Mouse (Mus musculus) lung, postnatal 0 days (tissue): ENCODE data around the gene Cdk17. TPM values are rescaled to one million over a fixed set of nuclear protein-coding genes. Genes with fewer than 3 reads are reported as not detected.

Experiments used
- ATAC-seq: fragments of 200-750 bp; cut with Nextera tagmentation; 2 replicates; pipeline ENCODE4 v1.8.0; 2017; ENCODE audit warnings: moderate library complexity
- DNase-seq: peaks from one replicate; pipeline ENCODE4 v3.0.0-alpha.2; 2016; ENCODE audit warnings: low spot score
- H3K27ac ChIP-seq: fragments of 300-500 bp; sonication (generic); 2 replicates; pipeline ENCODE4 v1.5.1; 2014; ENCODE audit warnings: antibody characterized with exemption, mild to moderate bottlenecking, low read length, mixed read lengths
- H3K27me3 ChIP-seq: fragments of 300-500 bp; sonication (generic); replicated peaks from 2 replicates; pipeline ENCODE4 v1.6.1; 2014; ENCODE audit warnings: low read length, mixed read lengths; ENCODE audit not compliant: insufficient read depth
- H3K36me3 ChIP-seq: fragments of 300-500 bp; sonication (generic); 2 replicates; pipeline ENCODE4 v1.6.1; 2014; ENCODE audit warnings: low read length, mixed read lengths; ENCODE audit not compliant: insufficient read depth
- H3K4me1 ChIP-seq: fragments of 300-500 bp; sonication (generic); 2 replicates; pipeline ENCODE4 v1.6.1; 2014; ENCODE audit warnings: antibody characterized with exemption, low read depth, low read length, mixed read lengths; ENCODE audit not compliant: insufficient read depth
- H3K4me2 ChIP-seq: fragments of 300-500 bp; sonication (generic); replicated peaks from 2 replicates; pipeline ENCODE4 v1.6.1; 2014; ENCODE audit warnings: low read depth, mild to moderate bottlenecking, low read length, moderate library complexity, mixed read lengths
- H3K4me3 ChIP-seq: fragments of 300-500 bp; sonication (generic); 2 replicates; pipeline ENCODE4 v1.5.1; 2014; ENCODE audit warnings: low read depth, low read length
- H3K9ac ChIP-seq: fragments of 300-500 bp; sonication (generic); replicated peaks from 2 replicates; pipeline ENCODE4 v1.6.1; 2014; ENCODE audit warnings: low read depth, mild to moderate bottlenecking
- H3K9me3 ChIP-seq: fragments of 300-500 bp; sonication (generic); 2 replicates; pipeline ENCODE4 v1.6.1; 2016; ENCODE audit warnings: low read length, mixed read lengths
- CTCF ChIP-seq: IDR thresholded peaks from 2 replicates; pipeline ENCODE4 v1.5.1; 2016; ENCODE audit warnings: antibody characterized with exemption, mild to moderate bottlenecking
- EP300 ChIP-seq: IDR thresholded peaks from 2 replicates; pipeline ENCODE4 v1.6.1; 2016; ENCODE audit warnings: antibody characterized with exemption, mild to moderate bottlenecking, control low read depth
- WGBS: fragments of 180-500 bp; shearing (Covaris S2); extraction: QIAGEN DNeasy Blood & Tissue Kit; methylation state at CpG from one replicate; pipeline ENCODE4 v1.1.7; 2014; 5-methylcytosine and 5-hydroxymethylcytosine counted together
- polyA plus RNA-seq: library from polyadenylated mRNA; unstranded; fragments of >200 nt; fragmentation: Nextera tagmentation; extraction: Ambion mirVana; gene quantifications from 2 replicates; pipeline ENCODE4 v1.2.1, GENCODE M21; 2015

Gene Cdk17
- polyA plus RNA-seq, 1 experiment from 2014 or later = 12.6 TPM

GRCm38 (mm10) chr10:93171182-93171855 is 10.6 kb downstream of the Cdk17 start:
- Histone ChIP-seq H3K4me2 (no peak overlapping the region), H3K9ac (no peak overlapping the region), H3K27ac (no peak overlapping the region), H3K4me1 (peaks cover 4% of the 10 kb centered on the region; the same call in 1 of the 2 replicates), H3K9me3 (no peaks in the 10 kb centered on the region), H3K4me3 (no peak overlapping the region), H3K36me3 (no peaks in the 10 kb centered on the region), H3K27me3 (no peaks in the 10 kb centered on the region)
- DNase-seq (peak; percentile 32), ATAC-seq (0 out of 2 replicates have a peak, but pooled peaks have one; percentile 30)
- WGBS = 74% methylated on average over 6 of the region's 6 CpGs
- TF ChIP-seq CTCF (peak; percentile 12; the same call in 1 of the 2 replicates), EP300 (no peak)

DNA sequence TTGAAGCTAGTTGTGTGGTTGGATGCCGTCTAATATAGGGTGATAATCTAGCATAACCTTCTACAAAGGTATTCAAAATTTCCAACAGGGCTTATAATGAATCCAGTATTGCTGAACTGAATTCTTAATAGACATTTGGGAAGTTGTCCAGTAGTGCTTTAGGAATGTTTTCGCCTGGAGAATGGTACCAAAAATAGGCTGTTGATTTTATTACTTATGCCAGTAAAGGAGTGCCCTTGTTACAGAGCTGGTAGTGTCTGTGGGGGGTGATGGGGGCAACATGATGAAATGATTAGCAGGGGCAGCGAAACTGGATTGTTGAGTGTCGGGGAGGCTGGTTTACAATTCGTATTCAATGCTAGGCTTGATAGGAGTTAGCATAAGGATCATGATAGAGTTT is 16.8 kb downstream of the Cdk17 start:
- no peak for ATAC-seq
- no peaks in the 10 kb centered on the region for H3K9me3 ChIP-seq
- 49% methylated on average over 5 of the region's 5 CpGs for WGBS
- H3K36me3 ChIP-seq = no peaks in the 10 kb centered on the region
- H3K4me2 ChIP-seq = no peak overlapping the region
- no peaks in the 10 kb centered on the region for H3K4me1 ChIP-seq
- DNase-seq = no peak
- H3K27me3 ChIP-seq = no peaks in the 10 kb centered on the region
- H3K4me3 ChIP-seq = no peak overlapping the region
- no peak for TF ChIP-seq CTCF
- TF ChIP-seq EP300 = no peak
- H3K27ac ChIP-seq = peak overlapping the region; percentile 28
- no peak overlapping the region for H3K9ac ChIP-seq

DNA sequence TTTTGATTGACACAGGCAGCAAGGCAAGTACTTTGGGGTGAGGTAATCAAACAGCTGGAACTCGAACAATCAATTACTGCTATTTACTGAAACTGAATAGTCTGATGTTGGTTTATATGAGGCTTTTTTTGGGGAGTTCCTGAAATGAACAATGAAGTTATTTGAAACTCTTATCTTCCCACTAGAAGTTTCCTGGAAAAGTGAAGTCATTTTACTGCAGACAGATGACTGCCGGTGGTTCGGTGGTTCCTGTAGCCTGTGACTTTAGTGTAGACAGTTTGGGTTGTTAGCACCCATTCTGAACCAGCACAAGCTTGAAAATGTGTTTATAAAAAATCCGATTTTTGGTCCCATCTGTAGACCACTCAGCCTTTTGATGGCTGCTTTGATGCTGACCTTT is 17.2 kb downstream of the Cdk17 start:
- Histone ChIP-seq H3K4me3 (no peak overlapping the region), H3K36me3 (no peaks in the 10 kb centered on the region), H3K27ac (peak overlapping the region; percentile 28; the same call in 1 of the 2 replicates), H3K9me3 (no peaks in the 10 kb centered on the region), H3K4me1 (no peaks in the 10 kb centered on the region), H3K27me3 (no peaks in the 10 kb centered on the region), H3K9ac (no peak overlapping the region), H3K4me2 (no peak overlapping the region)
- DNase-seq = peak; percentile 21
- TF ChIP-seq EP300 (peak; percentile 42), CTCF (no peak)
- no peak for ATAC-seq
- 40% methylated on average over 4 of the region's 4 CpGs for WGBS

DNA sequence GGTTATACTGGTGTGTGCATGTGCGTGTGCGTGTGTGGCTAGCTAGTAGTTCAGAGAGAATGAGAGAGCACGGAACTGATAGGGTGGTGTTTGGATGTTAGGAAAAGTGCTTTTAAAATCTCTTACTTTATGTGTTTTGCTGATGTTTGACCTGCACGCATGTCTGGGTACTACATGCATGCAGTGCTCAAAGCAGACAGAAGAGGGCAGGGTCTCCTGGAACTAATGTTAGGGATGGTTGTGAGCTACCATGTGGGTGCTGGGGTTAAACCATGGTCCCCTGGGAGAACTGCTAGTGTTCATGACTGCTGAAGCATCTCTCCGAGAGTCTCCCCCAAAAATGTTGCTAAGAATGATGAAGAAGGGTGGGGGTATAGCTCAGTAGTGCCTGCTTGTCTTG is 18.0 kb downstream of the Cdk17 start:
- 97% methylated on average over 5 of the region's 5 CpGs for WGBS
- DNase-seq = no peak
- H3K36me3 ChIP-seq = no peaks in the 10 kb centered on the region
- no peaks in the 10 kb centered on the region for H3K9me3 ChIP-seq
- H3K27me3 ChIP-seq = no peaks in the 10 kb centered on the region
- H3K4me1 ChIP-seq = no peaks in the 10 kb centered on the region
- H3K27ac ChIP-seq = no peak overlapping the region
- no peak for ATAC-seq
- H3K4me2 ChIP-seq = no peak overlapping the region
- H3K9ac ChIP-seq = no peak overlapping the region
- TF ChIP-seq EP300 (no peak), CTCF (peak; percentile 11; the same call in 1 of the 2 replicates)
- no peak overlapping the region for H3K4me3 ChIP-seq

- no peak for ATAC-seq
- H3K9me3 ChIP-seq = no peaks in the 10 kb centered on the region
- no peak for DNase-seq
- TF ChIP-seq EP300 (no peak), CTCF (no peak)
- H3K4me2 ChIP-seq = no peak overlapping the region
- H3K27me3 ChIP-seq = no peaks in the 10 kb centered on the region
- H3K4me3 ChIP-seq = no peak overlapping the region
- no peaks in the 10 kb centered on the region for H3K36me3 ChIP-seq
- H3K9ac ChIP-seq = no peak overlapping the region
- no peak overlapping the region for H3K27ac ChIP-seq
- 74% methylated on average over 11 of the region's 11 CpGs for WGBS
- H3K4me1 ChIP-seq = no peaks in the 10 kb centered on the region
Measured at GRCm38 (mm10) chr10:93179669-93180460, 19.2 kb downstream of the Cdk17 start.

DNA sequence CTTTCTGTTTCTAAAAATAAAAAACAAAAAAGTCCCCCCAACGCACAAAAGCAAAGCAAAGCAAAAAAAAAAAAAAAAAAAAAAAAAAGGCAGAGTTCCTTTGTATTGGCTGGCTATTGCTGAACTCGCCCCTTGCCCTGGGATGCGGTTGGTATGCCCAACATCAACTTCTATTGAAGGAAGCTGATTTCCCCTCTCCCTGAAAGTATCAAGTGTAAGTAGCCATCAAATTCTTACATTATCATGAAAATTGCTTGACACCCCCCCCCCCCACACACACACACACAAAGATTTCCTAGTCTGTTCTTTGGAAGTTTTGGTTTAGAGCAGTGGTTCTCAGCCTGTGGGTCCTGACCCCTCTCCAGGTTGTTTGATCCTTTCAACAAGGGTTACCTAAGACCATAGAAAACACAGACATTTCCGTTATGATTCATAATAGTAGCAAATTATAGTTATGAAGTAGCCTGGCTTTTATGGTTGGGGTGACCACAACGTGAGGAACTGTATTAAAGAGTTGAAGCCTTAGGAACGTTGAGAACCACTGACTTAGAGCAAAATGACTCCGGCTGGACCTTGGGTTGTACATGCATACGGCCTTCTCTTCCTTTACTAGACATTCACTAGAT is 23.8 kb downstream of the Cdk17 start:
- DNase-seq = no peak
- no peaks in the 10 kb centered on the region for H3K4me1 ChIP-seq
- H3K4me3 ChIP-seq = no peak overlapping the region
- no peak overlapping the region for H3K4me2 ChIP-seq
- H3K27ac ChIP-seq = no peak overlapping the region
- no peaks in the 10 kb centered on the region for H3K27me3 ChIP-seq
- TF ChIP-seq CTCF (no peak), EP300 (no peak)
- no peaks in the 10 kb centered on the region for H3K9me3 ChIP-seq
- H3K36me3 ChIP-seq = no peaks in the 10 kb centered on the region
- H3K9ac ChIP-seq = no peak overlapping the region
- ATAC-seq = no peak
- 70% methylated on average over 8 of the region's 8 CpGs for WGBS
